Mouse (Mus musculus): Measurements from ENCODE around the gene Ppp2r5e.

GRCm38 (mm10) chr12:75453441-75453840 lies 142.6 kb downstream of the Ppp2r5e start:
- TF ChIP-seq CTCF (IDR thresholded peaks at IDR 0.05; ENCODE audit: borderline replicate concordance, control insufficient read depth, extremely low read depth, insufficient read depth, low read length, poor library complexity) (no peak), POLR2A (IDR thresholded peaks at IDR 0.05; ENCODE audit: control insufficient read depth, extremely low read depth, insufficient read depth, low read length, poor library complexity) (no peak)

Data from thymus, adult 2 months (tissue).